Mouse (Mus musculus): ENCODE measurements around the gene Sarnp.
A peak's percentile ranks its signal among the peaks of the same experiment; 100 is the strongest.

Sarnp gene

GRCm38 (mm10) chr10:128891296-128892094 is 74.4 kb downstream of the Sarnp start, which contains the start of gene Gdf11:
Gene Gdf11 (minus strand): TSS chr10:128891718.
- DNase-seq (ENCODE audit: low spot score), result peak; percentile 41

GRCm38 (mm10) chr10:128892246-128892645 is 75.1 kb downstream of the Sarnp start:
- no peak for DNase-seq (ENCODE audit: low spot score)

- peak; percentile 92 for DNase-seq (ENCODE audit: low spot score)
Observed at GRCm38 (mm10) chr10:128895437-128895836, 78.3 kb downstream of the Sarnp start.

- DNase-seq (ENCODE audit: low spot score), result no peak
Observed at GRCm38 (mm10) chr10:128895952-128896693, 79.0 kb downstream of the Sarnp start.

GRCm38 (mm10) chr10:128896807-128897206 is 79.7 kb downstream of the Sarnp start:
- DNase-seq (ENCODE audit: low spot score), result no peak

GRCm38 (mm10) chr10:128897501-128897900 is 80.4 kb downstream of the Sarnp start:
- DNase-seq (ENCODE audit: low spot score), result no peak

GRCm38 (mm10) chr10:128899759-128900490 is 82.8 kb downstream of the Sarnp start:
- peak; percentile 67 for DNase-seq (ENCODE audit: low spot score)

GRCm38 (mm10) chr10:128900698-128901097 is 83.6 kb downstream of the Sarnp start, which contains the start of gene Cd63:
Gene Cd63 (plus strand): TSS chr10:128900989.
- no peak for DNase-seq (ENCODE audit: low spot score)

- no peak for DNase-seq (ENCODE audit: low spot score)
Observed at GRCm38 (mm10) chr10:128901409-128901808, 84.3 kb downstream of the Sarnp start.

GRCm38 (mm10) chr10:128902409-128902988 is 85.4 kb downstream of the Sarnp start:
- DNase-seq (ENCODE audit: low spot score), result no peak

- DNase-seq (ENCODE audit: low spot score), result no peak
Observed at GRCm38 (mm10) chr10:128904812-128905211, 87.7 kb downstream of the Sarnp start.

GRCm38 (mm10) chr10:128908778-128909448 is 91.8 kb downstream of the Sarnp start:
- peak; percentile 70 for DNase-seq (ENCODE audit: low spot score)

- DNase-seq (ENCODE audit: low spot score), result peak; percentile 88
Observed at GRCm38 (mm10) chr10:128909567-128910028, 92.5 kb downstream of the Sarnp start.

- peak; percentile 70 for DNase-seq (ENCODE audit: low spot score)
Observed at GRCm38 (mm10) chr10:128910066-128910841, 93.1 kb downstream of the Sarnp start.

GRCm38 (mm10) chr10:128911430-128911829 is 94.3 kb downstream of the Sarnp start:
- DNase-seq (ENCODE audit: low spot score), result no peak

- DNase-seq (ENCODE audit: low spot score), result no peak
Observed at GRCm38 (mm10) chr10:128912268-128912667, 95.1 kb downstream of the Sarnp start.

GRCm38 (mm10) chr10:128912791-128913190 is 95.7 kb downstream of the Sarnp start:
- no peak for DNase-seq (ENCODE audit: low spot score)

GRCm38 (mm10) chr10:128913219-128913618 is 96.1 kb downstream of the Sarnp start:
- DNase-seq (ENCODE audit: low spot score), result peak; percentile 93

GRCm38 (mm10) chr10:128913696-128914095 is 96.6 kb downstream of the Sarnp start:
- DNase-seq (ENCODE audit: low spot score), result no peak

- DNase-seq (ENCODE audit: low spot score), result no peak
Observed at GRCm38 (mm10) chr10:128915550-128915949, 98.4 kb downstream of the Sarnp start.
